Mouse (Mus musculus): Measurements from ENCODE around the gene Vcp.

Vcp gene

DNA sequence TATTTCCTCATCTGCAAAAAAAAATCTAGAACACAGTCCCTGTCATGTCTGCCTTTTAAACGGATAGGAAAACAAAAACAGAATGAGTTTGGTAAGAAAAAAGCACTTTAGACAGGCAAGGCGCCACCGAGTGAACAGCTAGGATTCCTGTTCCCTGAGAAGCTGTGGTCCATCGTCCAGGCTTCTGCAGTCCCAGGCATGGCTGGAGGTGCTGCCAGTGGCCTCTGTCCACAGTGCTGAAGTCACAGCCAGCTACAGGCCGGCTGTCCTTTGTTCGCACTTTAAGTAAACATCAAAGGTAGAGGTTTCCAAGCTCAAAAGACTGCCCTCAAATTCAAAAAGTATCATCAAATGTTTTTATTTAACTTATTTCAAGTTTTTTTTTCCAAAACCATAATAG, 55.3 kb downstream of the Vcp start:
- DNase-seq (ENCODE audit: low spot score) = no peak

- DNase-seq (ENCODE audit: low spot score) = no peak
Observed at GRCm38 (mm10) chr4:42944185-42944584, 56.1 kb downstream of the Vcp start.

DNA sequence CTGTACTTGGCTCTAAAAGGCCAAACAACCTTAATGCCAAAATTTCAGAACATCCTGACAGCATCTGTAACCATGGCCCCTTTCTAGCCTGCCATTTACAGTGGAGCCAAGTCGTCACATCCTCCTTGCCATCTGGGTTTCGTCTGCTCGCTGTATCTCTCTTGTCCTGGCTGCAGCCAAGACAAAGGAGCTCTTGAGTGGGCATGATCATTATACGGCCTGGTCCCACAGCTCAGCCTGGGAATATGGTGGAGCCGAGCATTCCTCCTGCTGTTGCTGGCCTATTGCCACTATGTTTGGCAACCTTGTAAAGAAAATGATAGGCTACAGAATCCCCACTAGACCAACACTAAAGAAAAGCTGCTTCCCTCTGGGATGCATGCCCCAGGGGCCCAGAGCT, 57.0 kb downstream of the Vcp start:
- DNase-seq (ENCODE audit: low spot score) = no peak

DNA sequence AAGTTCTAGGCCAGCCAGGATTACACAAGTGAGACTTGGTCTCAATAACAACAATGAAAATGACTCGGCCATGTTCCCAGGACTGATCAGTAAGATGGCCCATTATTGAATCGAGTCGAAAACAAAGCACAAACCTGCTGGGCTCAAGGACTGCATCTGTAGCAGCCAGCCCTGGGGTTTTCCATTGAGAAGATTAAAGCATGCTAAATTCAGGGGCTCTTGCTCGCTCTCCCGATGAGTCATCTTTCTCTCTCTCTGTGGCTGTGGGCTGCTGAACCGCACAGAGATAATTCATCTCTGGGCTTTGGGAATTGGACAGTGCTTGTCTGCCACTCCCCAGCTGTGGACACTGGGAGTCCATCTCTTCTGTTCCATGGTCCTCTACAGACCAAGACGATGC, 58.9 kb downstream of the Vcp start:
- DNase-seq (ENCODE audit: low spot score) = no peak

GRCm38 (mm10) chr4:42933630-42934029, 66.7 kb downstream of the Vcp start:
- no peak for DNase-seq (ENCODE audit: low spot score)

DNA sequence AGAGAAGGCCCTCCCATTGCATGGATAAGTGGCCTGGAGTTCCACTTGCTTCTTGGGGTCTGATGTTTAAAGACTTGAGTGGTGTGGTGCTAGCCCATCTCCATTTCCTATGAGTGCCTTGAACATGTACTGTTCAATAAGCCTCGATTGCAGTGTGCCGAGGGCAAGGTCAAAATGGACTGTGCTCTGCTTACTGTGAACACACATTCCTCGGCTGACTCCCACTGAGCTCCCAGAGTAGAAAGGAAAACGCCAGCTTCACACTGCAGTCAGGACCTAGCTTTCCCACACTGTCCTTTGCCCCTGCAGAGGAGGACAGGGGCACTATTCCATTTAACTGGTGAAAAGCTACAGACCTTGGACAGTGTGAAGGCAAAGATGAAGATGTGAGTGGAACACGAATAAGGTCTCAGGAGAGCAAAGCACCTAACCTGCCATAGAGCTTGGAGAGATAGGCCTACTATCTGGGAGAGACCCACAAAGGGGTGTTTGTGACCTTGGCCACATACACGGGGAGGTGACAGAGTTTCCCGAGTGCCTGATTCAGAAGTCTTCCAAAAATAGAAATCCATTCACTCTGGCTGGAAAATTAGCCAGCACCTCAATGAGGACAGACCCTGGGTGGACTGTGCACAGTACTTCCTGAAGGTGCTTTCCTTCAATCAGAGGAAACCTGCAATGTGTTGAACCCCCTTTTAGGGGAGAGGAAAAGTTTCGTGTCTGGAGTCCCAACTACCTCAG, 67.9 kb downstream of the Vcp start:
- no peak for DNase-seq (ENCODE audit: low spot score)

Measured in layer of hippocampus, adult 9-10 months (tissue).